Mouse (Mus musculus) thymus, postnatal 4 days (tissue): ENCODE results near the gene Scn4b.

Source experiments
- DNase-seq: peaks from one replicate; pipeline ENCODE4 v3.0.0; 2021

The Scn4b gene

DNA sequence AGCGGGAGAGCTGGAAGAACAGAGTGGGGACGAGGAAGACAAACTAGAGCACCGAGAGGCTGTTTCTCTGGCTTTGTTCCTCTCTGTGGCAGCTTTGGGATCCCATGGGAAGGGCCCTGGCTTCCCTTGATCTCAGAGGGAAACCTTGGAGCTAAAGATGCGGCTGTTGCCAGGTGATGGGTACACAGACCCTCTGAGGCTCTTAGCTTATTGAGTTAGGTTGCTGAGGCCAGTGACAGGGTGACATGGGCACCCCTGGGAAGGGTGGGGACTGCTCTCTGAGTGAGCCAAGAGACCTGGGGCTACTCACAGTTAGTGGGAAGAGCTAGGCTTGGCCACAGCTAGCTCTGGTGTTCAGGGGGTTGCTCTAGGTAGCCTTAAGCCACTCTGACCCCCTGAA, 57.3 kb downstream of the Scn4b start:
- DNase-seq = peak; percentile 14

GRCm38 (mm10) chr9:45196125-45196830, 58.1 kb downstream of the Scn4b start:
- DNase-seq = peak; percentile 60

- DNase-seq = no peak
These were observed 59.4 kb downstream of the Scn4b start for GRCm38 (mm10) chr9:45197549-45197948.

GRCm38 (mm10) chr9:45201319-45201947, 63.2 kb downstream of the Scn4b start:
- DNase-seq = no peak

GRCm38 (mm10) chr9:45202021-45202798, 64.0 kb downstream of the Scn4b start:
- DNase-seq = no peak
